Mouse (Mus musculus) layer of hippocampus, postnatal 36 days (tissue): ENCODE results near the gene Map1b. TPM values are rescaled to one million over a fixed set of nuclear protein-coding genes. Genes with fewer than 3 reads are reported as not detected.

ENCODE experiments used
- DNase-seq, 2 experiments: peaks; one replicate each; pipeline ENCODE4 v3.0.0; 2022
- total RNA-seq, 2 experiments: library from RNA; stranded (reverse); gene quantifications; 2 replicates each; pipeline ENCODE4 v1.2.3; 2021

Map1b gene
- total RNA-seq, result 100 to 1,000 TPM; 679 to 727 TPM

GRCm38 (mm10) chr13:99516448-99516881, at the start of gene Map1b:
Gene Map1b, minus strand, starts transcription at chr13:99516540.
- DNase-seq, result peak; percentile 81 to 84

GRCm38 (mm10) chr13:99564346-99564745, 48.0 kb upstream of the Map1b start:
- DNase-seq, result no peak

- no peak for DNase-seq
Measured at GRCm38 (mm10) chr13:99563021-99563420, 46.7 kb upstream of the Map1b start.

- DNase-seq, result no peak
Measured at GRCm38 (mm10) chr13:99561843-99562550, 45.7 kb upstream of the Map1b start.

GRCm38 (mm10) chr13:99560674-99561639, 44.6 kb upstream of the Map1b start:
- peak in 1 of 2 experiments; percentile 29 for DNase-seq

- DNase-seq, result no peak
Measured at GRCm38 (mm10) chr13:99558216-99558906, 42.0 kb upstream of the Map1b start.

GRCm38 (mm10) chr13:99557813-99558212, 41.5 kb upstream of the Map1b start:
- no peak for DNase-seq

- DNase-seq, result no peak
Measured at GRCm38 (mm10) chr13:99557331-99557730, 41.0 kb upstream of the Map1b start.

- DNase-seq, result no peak
Measured at GRCm38 (mm10) chr13:99554960-99555359, 38.6 kb upstream of the Map1b start.

GRCm38 (mm10) chr13:99554466-99554865, 38.1 kb upstream of the Map1b start:
- DNase-seq, result no peak

GRCm38 (mm10) chr13:99552381-99552780, 36.0 kb upstream of the Map1b start:
- no peak for DNase-seq

GRCm38 (mm10) chr13:99550679-99551369, 34.5 kb upstream of the Map1b start:
- peak; percentile 31 to 39 for DNase-seq

- no peak for DNase-seq
Measured at GRCm38 (mm10) chr13:99550060-99550459, 33.7 kb upstream of the Map1b start.

- no peak for DNase-seq
Measured at GRCm38 (mm10) chr13:99549584-99549983, 33.2 kb upstream of the Map1b start.

- DNase-seq, result no peak
Measured at GRCm38 (mm10) chr13:99546832-99547231, 30.5 kb upstream of the Map1b start.

- DNase-seq, result no peak
Measured at GRCm38 (mm10) chr13:99545201-99545600, 28.9 kb upstream of the Map1b start.

- DNase-seq, result no peak
Measured at GRCm38 (mm10) chr13:99541429-99542267, 25.3 kb upstream of the Map1b start.

GRCm38 (mm10) chr13:99539288-99539687, 22.9 kb upstream of the Map1b start:
- DNase-seq, result no peak

GRCm38 (mm10) chr13:99538851-99539250, 22.5 kb upstream of the Map1b start:
- DNase-seq, result no peak

GRCm38 (mm10) chr13:99537908-99538513, 21.7 kb upstream of the Map1b start:
- no peak for DNase-seq

- no peak for DNase-seq
Measured at GRCm38 (mm10) chr13:99528456-99528855, 12.1 kb upstream of the Map1b start.
